Mouse (Mus musculus): Measurements from ENCODE around the gene Alg12. TPM values are rescaled to one million over a fixed set of nuclear protein-coding genes. Genes with fewer than 3 reads are reported as not detected.

The Alg12 gene
- 9.8 and 11.2 TPM in 2 replicates for polyA plus RNA-seq (2015; fragmentation: Nextera tagmentation; extraction: Ambion mirVana)

GRCm38 (mm10) chr15:88819026-88819905, at the start of gene Alg12, which contains the start of gene Creld2:
TSS of gene Alg12 (minus strand) at chr15:88819318.
TSS of gene Creld2 (plus strand) at chr15:88819646.
- no peak for TF ChIP-seq CTCF (IDR thresholded peaks at IDR 0.05; ENCODE audit: low read depth)
- no peaks in the 10 kb centered on the region for H3K9me3 ChIP-seq (replicated peaks; ENCODE audit: low read length)
- H3K27me3 ChIP-seq (ENCODE audit: insufficient read depth, low read length) = no peaks in the 10 kb centered on the region
- peak within 1 kb of the TSS; percentile 88 for H3K4me3 ChIP-seq (replicated peaks; ENCODE audit: low read depth, low read length)
- peak; percentile 98 for ATAC-seq (replicated peaks; ENCODE audit: low FRiP score, low read depth)
- peaks cover 19% of the 10 kb centered on the region for H3K36me3 ChIP-seq (ENCODE audit: insufficient read depth, low read length)
- peak within 1 kb of the TSS; percentile 88 for H3K9ac ChIP-seq (ENCODE audit: low read depth, low read length)
- H3K4me2 ChIP-seq (ENCODE audit: low read length) = peak within 1 kb of the TSS; percentile 91
- peaks cover 8% of the 10 kb centered on the region for H3K4me1 ChIP-seq (replicated peaks; ENCODE audit: insufficient read depth, low read length)
- H3K27ac ChIP-seq = peak within 1 kb of the TSS; percentile 75
- peak; percentile 99 for DNase-seq (ENCODE audit: low spot score)
- under 1% methylated on average over 88 of the region's 88 CpGs for WGBS

- peak; percentile 44 for ATAC-seq (replicated peaks; ENCODE audit: low FRiP score, low read depth)
Observed at GRCm38 (mm10) chr15:88868024-88868742, 49.1 kb upstream of the Alg12 start.

DNA sequence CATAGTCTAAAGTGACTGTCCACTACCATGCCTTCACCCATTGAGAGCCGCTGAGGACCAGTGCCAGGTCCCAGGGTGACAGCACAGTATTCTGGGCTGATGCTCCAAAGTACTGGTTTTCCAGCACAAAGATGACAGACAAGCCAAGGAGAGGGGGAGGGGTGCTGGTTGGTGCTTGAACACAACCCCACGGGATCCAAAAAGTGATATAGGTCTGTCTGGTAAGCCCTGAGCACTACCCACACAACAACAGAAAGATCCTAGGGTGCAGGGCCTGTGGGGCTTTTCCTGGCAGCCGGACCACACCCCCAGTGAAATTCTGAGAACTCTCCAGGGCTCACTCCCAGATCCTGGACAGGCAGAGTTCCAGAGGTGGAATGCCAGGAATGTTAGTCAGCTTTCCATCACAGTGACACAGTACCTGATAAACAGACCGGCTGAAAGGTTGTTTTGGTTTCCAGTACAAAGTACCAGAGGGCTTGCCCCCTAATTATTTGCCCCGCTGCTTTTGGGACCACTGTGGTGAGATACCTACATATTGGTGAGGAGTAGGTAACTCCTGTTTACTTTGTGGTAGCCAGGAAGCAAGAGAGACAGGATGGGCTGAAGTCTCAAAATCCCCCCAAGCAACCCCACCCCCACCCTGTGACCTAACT, 48.4 kb upstream of the Alg12 start:
- peaks cover 35% of the 10 kb centered on the region for H3K4me1 ChIP-seq (replicated peaks; ENCODE audit: insufficient read depth, low read length)
- peak; percentile 80 for DNase-seq (ENCODE audit: low spot score)
- peak; percentile 19 for ATAC-seq (replicated peaks; ENCODE audit: low FRiP score, low read depth)
- no peak for TF ChIP-seq CTCF (IDR thresholded peaks at IDR 0.05; ENCODE audit: low read depth)
- H3K4me3 ChIP-seq (replicated peaks; ENCODE audit: low read depth, low read length) = no peak overlapping the region
- no peaks in the 10 kb centered on the region for H3K9me3 ChIP-seq (replicated peaks; ENCODE audit: low read length)
- H3K27me3 ChIP-seq (ENCODE audit: insufficient read depth, low read length) = no peaks in the 10 kb centered on the region
- H3K36me3 ChIP-seq (ENCODE audit: insufficient read depth, low read length) = peaks cover 23% of the 10 kb centered on the region
- 0 out of 2 replicates have a peak overlapping the region, but pooled peaks have one; percentile 44 for H3K9ac ChIP-seq (ENCODE audit: low read depth, low read length)
- H3K4me2 ChIP-seq (ENCODE audit: low read length) = 0 out of 2 replicates have a peak overlapping the region, but pooled peaks have one; percentile 7
- H3K27ac ChIP-seq = peak overlapping the region; percentile 87
- 19% methylated on average over 5 of the region's 5 CpGs for WGBS

More at GRCm38 (mm10) chr15:88868024-88868742, 49.1 kb upstream of the Alg12 start:
- Histone ChIP-seq H3K4me3 (replicated peaks; ENCODE audit: low read depth, low read length) (no peak overlapping the region), H3K27ac (peak overlapping the region; percentile 87), H3K27me3 (ENCODE audit: insufficient read depth, low read length) (no peaks in the 10 kb centered on the region), H3K9ac (ENCODE audit: low read depth, low read length) (no peak overlapping the region), H3K36me3 (ENCODE audit: insufficient read depth, low read length) (peaks cover 23% of the 10 kb centered on the region), H3K4me2 (ENCODE audit: low read length) (no peak overlapping the region), H3K9me3 (replicated peaks; ENCODE audit: low read length) (no peaks in the 10 kb centered on the region), H3K4me1 (replicated peaks; ENCODE audit: insufficient read depth, low read length) (peaks cover 35% of the 10 kb centered on the region)
- no peak for TF ChIP-seq CTCF (IDR thresholded peaks at IDR 0.05; ENCODE audit: low read depth)
- peak; percentile 50 for DNase-seq (ENCODE audit: low spot score)
- WGBS = 72% methylated on average over 6 of the region's 6 CpGs

DNA sequence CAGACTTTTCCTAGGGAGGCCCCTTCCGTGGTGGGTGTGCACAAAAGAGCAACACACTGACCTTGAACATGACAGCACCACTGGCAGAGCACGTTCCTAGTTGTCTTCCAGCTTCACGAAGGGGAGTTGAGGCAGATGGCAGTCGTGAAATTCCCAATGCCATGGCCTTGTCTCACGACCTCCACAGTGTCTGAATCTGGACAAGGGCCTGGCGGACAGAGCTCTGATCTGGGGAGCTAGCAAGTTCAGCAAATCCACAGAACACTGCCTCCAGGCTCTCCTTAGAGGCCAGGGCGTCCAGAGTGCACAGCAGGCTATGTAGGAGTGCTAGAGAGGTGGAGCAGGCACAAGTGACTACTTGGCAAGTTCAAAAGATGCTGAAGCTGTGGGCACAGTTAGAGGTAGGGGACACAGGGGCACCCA, 47.8 kb upstream of the Alg12 start:
- H3K9ac ChIP-seq (ENCODE audit: low read depth, low read length) = peak overlapping the region; percentile 44; the same call in 1 of the 2 replicates
- no peaks in the 10 kb centered on the region for H3K27me3 ChIP-seq (ENCODE audit: insufficient read depth, low read length)
- peaks cover 23% of the 10 kb centered on the region for H3K36me3 ChIP-seq (ENCODE audit: insufficient read depth, low read length)
- no peaks in the 10 kb centered on the region for H3K9me3 ChIP-seq (replicated peaks; ENCODE audit: low read length)
- no peak overlapping the region for H3K4me3 ChIP-seq (replicated peaks; ENCODE audit: low read depth, low read length)
- H3K4me1 ChIP-seq (replicated peaks; ENCODE audit: insufficient read depth, low read length) = peaks cover 35% of the 10 kb centered on the region
- WGBS = 30% methylated on average over 7 of the region's 7 CpGs
- peak overlapping the region; percentile 87 for H3K27ac ChIP-seq
- ATAC-seq (replicated peaks; ENCODE audit: low FRiP score, low read depth) = no peak
- no peak for DNase-seq (ENCODE audit: low spot score)
- peak overlapping the region; percentile 91; the same call in 1 of the 2 replicates for H3K4me2 ChIP-seq (ENCODE audit: low read length)
- no peak for TF ChIP-seq CTCF (IDR thresholded peaks at IDR 0.05; ENCODE audit: low read depth)

- ATAC-seq (replicated peaks; ENCODE audit: low FRiP score, low read depth) = no peak
- WGBS = 69% methylated on average over 4 of the region's 4 CpGs
- H3K4me1 ChIP-seq (replicated peaks; ENCODE audit: insufficient read depth, low read length) = peaks cover 40% of the 10 kb centered on the region
- H3K4me2 ChIP-seq (ENCODE audit: low read length) = peak overlapping the region; percentile 91
- H3K4me3 ChIP-seq (replicated peaks; ENCODE audit: low read depth, low read length) = no peak overlapping the region
- H3K27ac ChIP-seq = peak overlapping the region; percentile 87
- TF ChIP-seq CTCF (IDR thresholded peaks at IDR 0.05; ENCODE audit: low read depth) = no peak
- H3K36me3 ChIP-seq (ENCODE audit: insufficient read depth, low read length) = peaks cover 23% of the 10 kb centered on the region
- no peaks in the 10 kb centered on the region for H3K9me3 ChIP-seq (replicated peaks; ENCODE audit: low read length)
- H3K27me3 ChIP-seq (ENCODE audit: insufficient read depth, low read length) = no peaks in the 10 kb centered on the region
- no peak for DNase-seq (ENCODE audit: low spot score)
- peak overlapping the region; percentile 44; the same call in 1 of the 2 replicates for H3K9ac ChIP-seq (ENCODE audit: low read depth, low read length)
Observed at GRCm38 (mm10) chr15:88865888-88866695, 47.0 kb upstream of the Alg12 start.
